Mouse (Mus musculus) bone marrow, adult 2 months (tissue): Measurements from ENCODE around the gene Gm17490. TPM values are rescaled to one million over a fixed set of nuclear protein-coding genes. Genes with fewer than 3 reads are reported as not detected.

Experiments used
- H3K27ac ChIP-seq: fragments of 200-500 bp; 2 replicates; pipeline ENCODE4 v1.5.1; 2012; ENCODE audit warnings: low read depth, mild to moderate bottlenecking, control low read depth, inconsistent platforms, low read length; ENCODE audit not compliant: control insufficient read depth, poor library complexity, insufficient read depth
- H3K4me1 ChIP-seq: fragments of 200-500 bp; 2 replicates; pipeline ENCODE4 v1.6.1; 2011; ENCODE audit warnings: low read length; ENCODE audit not compliant: control insufficient read depth, insufficient read depth
- H3K4me3 ChIP-seq: fragments of 200-500 bp; replicated peaks from 2 replicates; pipeline ENCODE3; 2011; ENCODE audit warnings: mild to moderate bottlenecking, low read depth, low read length, control low read depth; ENCODE audit not compliant: control insufficient read depth
- CTCF ChIP-seq: fragments of 200-500 bp; IDR thresholded peaks from 2 replicates; pipeline ENCODE4 v1.5.1; 2011; ENCODE audit warnings: low read length, control low read depth; ENCODE audit not compliant: control insufficient read depth, insufficient read depth
- POLR2A ChIP-seq: fragments of 200-500 bp; IDR thresholded peaks from 2 replicates; pipeline ENCODE4 v1.6.1; 2011; ENCODE audit warnings: low read depth, mild to moderate bottlenecking, control low read depth, low read length, borderline replicate concordance; ENCODE audit not compliant: control insufficient read depth
- WGBS: fragments of 180-500 bp; shearing (Covaris S2); methylation state at CpG from one replicate; pipeline ENCODE4 v1.1.7; 2018; 5-methylcytosine and 5-hydroxymethylcytosine counted together
- polyA plus RNA-seq: library from polyadenylated mRNA; stranded (reverse); fragments of >200 nt; gene quantifications from 2 replicates; pipeline ENCODE4 v1.2.4, GENCODE M21; 2011; ENCODE audit warnings: low replicate concordance; ENCODE audit not compliant: missing spikeins, insufficient read depth, insufficient read length

The Gm17490 gene
- polyA plus RNA-seq, 1 experiment, result not detected

- WGBS, result 67% methylated on average over 2 of the region's 2 CpGs
- Histone ChIP-seq H3K4me3 (no peak overlapping the region), H3K4me1 (no peaks in the 10 kb centered on the region; the same call in 1 of the 2 replicates), H3K27ac (no peak overlapping the region)
- no peak for TF ChIP-seq CTCF
- TF ChIP-seq POLR2A, result no peak
Observed at GRCm38 (mm10) chr2:11596690-11597089, 29.4 kb downstream of the Gm17490 start.

- TF ChIP-seq POLR2A (no peak), CTCF (no peak)
- peaks cover 1% of the 10 kb centered on the region; the same call in 1 of the 2 replicates for H3K4me1 ChIP-seq
- no peak overlapping the region for H3K27ac ChIP-seq
- H3K4me3 ChIP-seq, result no peak overlapping the region
- WGBS, result 53% methylated on average over 4 of the region's 4 CpGs
Observed at GRCm38 (mm10) chr2:11587996-11588395, 38.1 kb downstream of the Gm17490 start.

- Histone ChIP-seq H3K4me3 (no peak overlapping the region), H3K4me1 (no peaks in the 10 kb centered on the region; the same call in 1 of the 2 replicates), H3K27ac (no peak overlapping the region)
- TF ChIP-seq CTCF, result no peak
- no peak for TF ChIP-seq POLR2A
- WGBS, result 87% methylated on average over 4 of the region's 4 CpGs
Observed at GRCm38 (mm10) chr2:11579399-11579798, 46.7 kb downstream of the Gm17490 start.

DNA sequence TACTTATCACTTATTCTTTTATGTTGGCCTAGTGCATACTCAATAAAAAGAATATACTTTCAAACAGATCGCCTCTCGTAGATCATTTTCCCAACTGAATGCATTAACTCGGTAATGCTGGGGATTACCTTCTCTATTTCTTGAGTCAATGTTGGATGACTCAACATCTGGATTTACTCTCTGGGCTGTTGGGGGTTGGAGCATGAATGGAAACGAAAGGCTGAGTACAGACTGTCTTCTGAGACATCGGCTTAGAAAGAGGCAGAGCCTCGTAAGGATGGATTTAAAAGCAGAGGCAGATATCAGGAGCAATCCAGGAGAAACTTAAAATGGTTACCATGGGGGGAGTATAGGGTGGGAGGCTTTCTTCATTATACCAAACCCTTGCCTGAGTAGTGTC lies 47.9 kb downstream of the Gm17490 start:
- TF ChIP-seq POLR2A (no peak), CTCF (no peak)
- no peak overlapping the region for H3K27ac ChIP-seq
- 85% methylated on average over 6 of the region's 6 CpGs for WGBS

More for the DNA sequence above, 47.9 kb downstream of the Gm17490 start:
- Histone ChIP-seq H3K4me3 (no peak overlapping the region), H3K4me1 (no peaks in the 10 kb centered on the region; the same call in 1 of the 2 replicates)

Other genes starting within 250 kb of the Gm17490 start
- gene Pfkfb3, start 72.2 kb downstream of the Gm17490 start, polyA plus RNA-seq, result 9.1 and 24.3 TPM in 2 replicates
- gene Rbm17, start 22.1 kb downstream of the Gm17490 start, polyA plus RNA-seq, result 167 and 240 TPM in 2 replicates
- 0.57 and 3.9 TPM in 2 replicates for gene Il2ra, start 16.5 kb upstream of the Gm17490 start, polyA plus RNA-seq
- gene Il15ra, start 79.0 kb upstream of the Gm17490 start, polyA plus RNA-seq, result 9.3 and 10.4 TPM in 2 replicates
- gene Fbh1, start 151.3 kb upstream of the Gm17490 start, polyA plus RNA-seq, result 30.2 and 46.6 TPM in 2 replicates
- 34.8 and 56.8 TPM in 2 replicates for gene Ankrd16, start 151.6 kb upstream of the Gm17490 start, polyA plus RNA-seq